Mouse (Mus musculus): ENCODE data around the gene Col12a1.

Gene Col12a1

DNA sequence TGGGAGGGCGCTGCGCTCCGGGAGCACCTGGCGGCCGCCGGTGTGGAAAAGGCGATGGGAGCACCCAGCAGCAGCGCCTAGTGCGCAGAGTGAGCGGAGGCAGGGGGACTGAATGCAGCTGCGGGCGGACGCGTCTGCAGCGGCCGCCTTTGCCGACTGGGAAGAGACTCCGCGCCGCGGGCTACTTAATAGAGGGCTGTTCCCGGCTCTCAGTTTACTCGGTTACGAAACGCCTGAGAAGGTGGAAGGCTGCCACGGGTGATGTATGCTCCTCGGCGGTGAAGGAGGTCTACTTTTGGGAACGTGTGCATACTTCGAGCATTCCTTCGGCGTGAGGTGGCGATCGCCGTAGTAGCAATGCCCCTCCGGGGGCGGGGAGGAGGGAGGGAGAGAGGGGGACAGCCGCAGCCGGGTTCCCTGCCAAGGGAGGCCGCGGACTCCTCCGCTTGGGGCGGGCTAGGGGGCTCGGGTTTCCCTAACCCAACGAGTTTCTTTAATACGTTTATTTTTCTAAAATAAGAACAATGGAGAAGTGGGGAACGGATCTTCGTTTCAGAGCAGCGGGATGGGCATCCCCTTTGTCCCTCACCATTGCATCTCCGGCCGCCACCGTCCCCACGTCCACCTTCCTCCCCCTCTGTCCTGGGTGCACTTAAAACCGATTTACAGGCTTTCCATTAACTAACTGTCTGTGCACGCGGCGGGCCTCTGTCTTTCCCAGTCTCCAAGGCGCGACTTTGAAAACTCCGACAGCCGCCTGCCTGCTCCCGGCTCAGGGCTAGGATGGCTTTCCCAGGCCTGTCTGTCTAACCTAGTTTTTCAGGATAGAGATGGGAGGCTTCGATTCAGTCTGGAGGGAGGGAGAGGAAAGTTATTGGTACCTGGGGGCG lies at the start of gene Col12a1:
TSS of gene Col12a1 (minus strand) at position 351 of the 890 bp plus-strand sequence.
- DNase-seq, result peak; percentile 73

DNA sequence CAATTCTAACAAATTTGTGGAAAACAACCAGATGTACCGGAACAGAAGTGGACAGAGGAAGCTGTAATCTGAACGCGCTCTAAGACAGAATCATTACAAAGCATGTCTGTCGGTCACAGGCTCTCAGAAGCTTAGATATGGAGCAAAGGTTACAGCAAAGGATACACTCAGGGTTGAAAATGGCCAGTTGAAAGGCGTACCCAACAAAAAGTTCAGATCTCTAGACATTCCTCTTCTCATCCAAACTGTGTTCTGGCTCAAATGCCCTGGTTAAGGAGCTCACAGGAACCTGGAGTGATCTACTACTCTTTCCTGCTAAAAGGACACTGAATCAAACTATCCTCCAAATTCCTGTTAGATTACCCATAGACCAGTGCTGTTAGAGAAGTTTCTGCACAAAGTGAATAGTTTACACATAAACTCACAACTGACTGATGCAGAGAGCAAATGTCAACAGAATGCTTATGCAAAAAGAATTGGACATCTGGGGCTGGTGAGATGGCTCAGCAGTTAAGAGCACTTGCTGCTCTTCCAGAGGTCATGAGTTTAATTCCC lies 48.4 kb upstream of the Col12a1 start:
- DNase-seq, result no peak

- DNase-seq, result no peak
These were observed 46.7 kb upstream of the Col12a1 start for GRCm38 (mm10) chr9:79765329-79765728.

GRCm38 (mm10) chr9:79762519-79762918 lies 43.9 kb upstream of the Col12a1 start:
- no peak for DNase-seq

DNA sequence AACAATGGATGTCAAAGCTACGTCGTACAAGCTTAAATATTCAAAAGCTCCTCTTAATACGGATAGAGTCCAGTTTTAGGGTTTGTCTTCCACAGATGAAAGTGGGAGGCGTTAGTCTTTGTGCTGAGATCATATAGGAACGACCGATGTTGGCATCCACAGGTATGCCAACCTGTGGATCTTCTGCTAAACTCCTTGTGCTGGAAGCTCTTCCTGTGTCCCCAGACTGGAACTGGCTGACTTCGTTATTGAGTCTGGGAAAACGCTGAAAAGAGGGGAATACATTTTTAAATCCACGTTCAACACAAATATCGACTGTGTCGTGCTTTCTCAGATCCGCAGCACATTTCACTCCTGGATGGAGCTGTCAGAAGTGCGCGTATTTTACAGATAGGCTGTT lies 41.4 kb upstream of the Col12a1 start:
- DNase-seq, result peak; percentile 15

GRCm38 (mm10) chr9:79759385-79760005 lies 40.9 kb upstream of the Col12a1 start, which contains the start of gene Cox7a2:
Gene Cox7a2, minus strand, starts transcription at chr9:79759878.
- peak; percentile 98 for DNase-seq

DNA sequence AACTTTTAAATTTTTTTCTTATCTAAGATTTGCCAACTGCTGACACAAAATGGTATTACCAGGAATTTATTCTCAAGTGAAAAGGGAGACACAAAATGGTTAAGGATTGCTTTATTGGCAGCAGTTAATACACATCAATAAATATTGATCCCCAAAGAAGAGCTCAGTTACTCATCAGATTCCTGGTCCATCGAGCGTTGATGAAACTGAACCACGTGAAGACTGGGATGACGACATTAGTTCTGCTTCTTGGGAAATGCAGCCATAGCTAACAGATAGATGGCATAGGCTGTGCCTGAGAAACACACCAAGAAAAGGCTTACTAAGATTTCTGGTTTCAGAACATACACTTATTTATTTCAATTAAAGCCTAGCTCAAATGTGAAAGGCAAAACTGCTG lies 36.7 kb upstream of the Col12a1 start:
- no peak for DNase-seq

DNA sequence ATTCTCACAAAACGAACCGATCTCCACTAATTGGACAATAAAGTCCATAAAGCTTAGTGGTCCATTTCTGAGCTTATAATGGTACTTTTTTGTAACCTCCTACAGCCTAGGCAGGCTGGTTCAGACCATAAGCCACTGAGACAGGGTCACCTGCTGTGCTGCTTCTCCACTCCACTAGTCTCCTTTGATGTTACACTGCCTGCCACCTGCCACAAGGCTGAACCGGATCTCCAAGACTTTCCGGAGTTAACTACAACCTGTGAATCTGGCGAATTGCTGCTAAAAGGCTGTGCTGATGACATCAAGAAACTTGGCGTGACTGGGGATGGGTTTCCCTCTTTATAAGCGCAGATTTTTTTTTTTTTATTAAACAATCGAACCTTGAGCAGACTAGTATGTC lies 33.2 kb upstream of the Col12a1 start:
- no peak for DNase-seq

DNA sequence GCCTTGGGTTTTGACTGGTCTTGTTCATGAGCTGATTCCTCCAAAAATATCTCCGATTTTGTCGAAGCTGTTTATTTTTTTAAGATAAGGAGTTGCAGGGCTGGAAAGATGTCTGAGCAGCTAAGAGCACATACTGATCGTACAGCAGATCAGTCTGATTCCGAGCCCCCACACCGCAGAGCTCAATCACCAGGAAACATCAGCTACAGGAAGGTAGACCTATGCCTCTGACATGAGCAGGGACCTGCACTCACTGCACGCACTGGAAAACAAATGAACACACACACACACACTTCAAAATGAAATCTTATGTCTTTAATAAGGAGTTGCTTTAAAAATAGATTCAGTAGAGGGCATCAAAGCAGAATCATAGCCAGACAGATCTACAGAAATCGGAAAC lies 32.1 kb upstream of the Col12a1 start:
- DNase-seq, result no peak

DNA sequence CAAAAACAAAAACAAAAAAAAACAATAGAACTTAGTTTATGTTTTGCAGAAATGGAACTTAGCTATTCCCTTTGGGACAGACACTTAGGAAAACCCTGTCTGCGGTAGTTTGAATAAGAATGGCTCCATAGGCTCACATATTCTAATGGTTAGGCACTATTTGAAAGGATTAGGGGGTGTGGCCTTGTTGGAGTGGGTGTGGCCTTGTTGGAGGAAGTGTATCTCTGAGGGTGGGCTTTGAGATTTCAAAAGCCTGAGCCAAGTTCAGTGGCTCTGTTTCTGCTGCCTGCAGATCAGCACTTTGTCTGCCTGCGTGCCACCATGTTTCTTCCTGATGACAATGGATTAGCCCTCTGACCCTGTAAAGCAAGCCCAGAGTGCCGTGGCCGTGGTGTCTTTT lies 26.4 kb upstream of the Col12a1 start:
- no peak for DNase-seq

DNA sequence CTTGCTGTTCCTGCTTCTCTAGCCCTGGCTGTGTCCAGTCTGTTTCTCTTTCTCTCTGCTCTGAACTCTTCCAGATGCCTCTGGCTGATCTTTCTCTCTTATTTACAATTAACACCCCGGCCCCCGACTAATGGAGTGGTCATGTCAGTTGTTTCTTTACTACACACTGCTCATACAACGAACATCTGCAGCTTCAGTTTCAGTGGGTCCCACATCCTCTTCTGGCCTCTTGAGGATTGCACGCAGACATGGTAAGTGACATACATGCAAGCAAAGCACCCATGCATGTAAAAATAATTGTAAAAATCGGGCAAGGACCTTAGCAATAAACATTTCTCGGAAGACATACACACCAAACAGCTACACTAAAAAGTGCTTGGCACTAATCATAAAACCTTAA lies 17.0 kb upstream of the Col12a1 start:
- DNase-seq, result no peak

DNA sequence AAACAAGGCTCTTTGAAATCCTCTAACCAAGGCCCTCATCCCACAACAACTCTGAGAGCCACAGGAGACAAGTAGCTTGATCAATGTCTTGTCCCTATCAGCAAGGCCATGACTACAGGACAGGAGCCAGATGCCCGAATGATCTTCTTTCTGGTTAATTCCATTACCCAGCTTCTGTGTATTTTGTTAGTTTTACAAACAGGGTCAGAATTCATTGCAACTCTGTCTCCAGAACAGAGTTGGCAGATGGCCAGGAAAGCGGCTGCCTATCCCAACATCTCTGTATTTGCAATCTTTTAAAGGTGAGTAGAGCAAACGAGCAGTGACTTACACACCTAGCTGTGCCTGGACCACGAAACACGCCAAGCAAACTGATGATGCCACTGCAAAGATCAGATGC lies 11.7 kb upstream of the Col12a1 start:
- DNase-seq, result peak; percentile 41

GRCm38 (mm10) chr9:79723090-79723489 lies 4.5 kb upstream of the Col12a1 start:
- peak; percentile 28 for DNase-seq

GRCm38 (mm10) chr9:79721056-79721455 lies 2.4 kb upstream of the Col12a1 start:
- DNase-seq, result peak; percentile 81

GRCm38 (mm10) chr9:79720143-79720542 lies 1.5 kb upstream of the Col12a1 start:
- peak; percentile 18 for DNase-seq

- peak; percentile 62 for DNase-seq
These were observed 820 bp upstream of the Col12a1 start for GRCm38 (mm10) chr9:79719451-79719850.

DNA sequence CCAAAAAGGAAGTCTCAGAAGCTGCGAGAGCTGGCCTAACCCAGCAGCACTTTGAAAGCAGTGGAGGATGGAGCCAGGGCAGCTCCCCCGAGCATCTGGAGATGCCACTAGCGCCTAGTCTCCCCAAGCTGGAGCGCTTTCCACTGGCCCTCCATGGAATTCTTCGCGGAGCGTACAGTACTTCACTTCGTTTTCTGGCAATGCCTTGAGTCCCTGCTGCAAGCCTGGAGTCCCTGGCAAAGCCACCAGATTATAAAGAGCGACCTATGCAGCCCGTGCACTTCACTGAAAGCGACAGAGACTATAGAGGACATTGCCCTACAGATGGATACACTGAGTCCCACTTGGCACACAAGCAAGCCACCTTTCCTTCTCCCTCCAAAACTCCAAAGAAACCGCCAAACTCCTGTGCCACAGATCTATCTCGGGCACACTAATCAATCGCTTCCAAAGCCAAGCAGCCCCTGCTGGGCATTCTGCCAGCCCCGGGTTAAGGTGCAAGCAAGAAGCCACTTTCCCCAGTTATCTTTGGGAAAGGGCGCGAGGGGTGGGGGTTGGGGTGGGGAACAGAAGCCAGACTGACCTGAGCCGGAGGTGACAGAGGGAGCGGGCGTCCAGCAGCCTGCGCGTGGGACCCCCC lies 675 bp downstream of the Col12a1 start:
- DNase-seq, result peak; percentile 61

DNA sequence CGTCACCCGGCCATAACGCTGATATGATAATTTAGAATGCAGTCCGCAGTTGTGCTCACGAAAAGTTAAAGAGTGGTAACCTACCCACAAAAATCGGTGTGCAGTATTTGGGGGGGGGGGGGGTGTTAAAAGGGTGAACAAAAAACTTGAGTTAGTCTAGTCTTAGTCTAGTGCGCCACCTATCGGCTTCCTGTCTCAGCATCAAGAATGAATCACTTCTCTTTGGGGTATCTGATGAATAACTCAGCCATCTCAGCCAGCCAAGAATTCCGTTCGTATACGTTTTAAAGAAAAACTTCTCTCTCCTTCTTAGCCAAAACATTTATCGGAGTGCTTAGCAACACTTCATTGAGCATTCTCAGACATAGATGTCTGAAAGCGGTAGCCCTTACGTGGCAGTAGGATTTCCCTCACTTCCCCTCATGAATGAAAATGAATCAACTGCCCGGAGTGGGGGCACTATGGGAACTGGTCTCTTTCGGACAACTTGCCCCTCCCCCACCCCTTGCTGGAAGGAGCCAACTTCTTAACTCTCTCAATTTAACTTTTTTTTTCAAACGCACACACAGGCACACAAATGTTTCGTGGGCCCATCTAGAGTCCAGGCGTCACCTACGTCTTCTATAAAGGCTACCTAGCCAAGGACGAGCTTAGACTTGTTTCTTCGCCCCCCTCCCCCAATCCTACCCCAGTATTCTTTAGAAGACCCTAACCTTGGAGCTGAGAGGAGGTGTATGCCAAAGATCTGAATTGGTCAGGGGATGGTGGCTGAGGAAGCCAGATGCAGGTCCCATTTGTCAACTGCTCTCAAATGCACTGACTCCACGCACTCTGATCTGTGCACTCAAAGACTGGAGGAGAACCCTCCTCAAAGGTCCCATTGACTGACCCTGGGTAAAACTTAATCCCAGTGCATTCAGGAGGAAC lies 1.5 kb downstream of the Col12a1 start:
- peak; percentile 91 for DNase-seq

DNA sequence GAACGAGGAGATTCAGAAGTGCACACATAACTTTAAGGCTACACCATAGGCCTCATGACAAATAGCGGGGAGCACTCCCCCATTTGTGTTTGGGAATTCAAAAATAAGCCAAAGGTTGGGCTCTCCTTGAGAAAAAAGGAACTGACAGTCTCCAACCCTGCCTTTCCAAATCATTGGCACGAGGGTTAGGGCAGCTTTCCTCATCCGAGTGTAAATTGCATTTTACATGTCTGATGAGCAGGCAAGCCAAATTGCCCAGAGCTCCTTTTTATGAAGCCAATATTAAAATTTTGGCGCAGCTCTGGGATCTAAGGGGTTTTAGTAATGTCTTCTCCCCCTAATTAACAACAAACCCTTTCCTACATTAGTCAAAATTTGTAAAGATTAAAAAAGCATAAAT lies 2.1 kb downstream of the Col12a1 start:
- no peak for DNase-seq

DNA sequence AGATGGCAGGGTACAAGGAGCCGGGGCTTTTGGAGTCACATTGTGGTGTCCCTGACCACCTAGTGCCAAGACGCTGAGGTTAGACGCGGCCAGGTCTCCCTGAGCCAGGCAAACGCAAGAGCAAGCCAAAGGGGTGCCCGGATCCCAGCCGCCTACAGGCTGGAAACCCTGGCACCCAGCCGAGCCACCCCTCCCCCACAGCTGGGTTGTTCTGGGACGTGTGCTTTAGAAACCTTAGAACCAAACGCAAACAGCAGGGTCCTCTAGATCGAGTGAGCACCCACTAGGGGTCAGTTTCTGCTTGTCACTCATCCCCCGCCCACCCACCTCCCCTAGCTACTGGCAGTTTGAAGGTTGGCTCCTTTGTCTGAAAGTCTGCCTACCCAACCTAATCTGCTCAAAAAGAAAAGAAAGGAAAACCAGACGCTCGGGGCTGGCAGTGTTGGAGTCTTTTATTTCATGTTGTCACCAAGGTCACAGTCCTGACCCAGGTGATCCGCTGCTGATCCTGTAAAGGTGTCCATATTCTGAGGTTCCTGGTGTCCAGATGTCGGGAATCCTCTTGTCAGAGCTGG lies 4.1 kb downstream of the Col12a1 start:
- DNase-seq, result peak; percentile 90

- DNase-seq, result peak; percentile 19
These were observed 28.7 kb downstream of the Col12a1 start for GRCm38 (mm10) chr9:79689771-79690535.
